Mouse (Mus musculus) lung, embryonic 15.5 days (tissue): ENCODE results near the gene Urm1. TPM values are rescaled to one million over a fixed set of nuclear protein-coding genes. Genes with fewer than 3 reads are reported as not detected.

ENCODE experiments used
- microRNA-seq: library from miRNA; unstranded; fragments of <30 nt; microRNA quantifications from one replicate; pipeline ENCODE4, GENCODE M21; 2016
- polyA plus RNA-seq: library from polyadenylated mRNA; unstranded; fragments of >200 nt; fragmentation: Nextera tagmentation; extraction: Ambion mirVana; gene quantifications from 2 replicates; pipeline ENCODE4 v1.2.1, GENCODE M21; 2015

The Urm1 gene
- polyA plus RNA-seq, 1 experiment from 2014 or later: 27.2 TPM

Small RNAs within 50 kb of the gene (microRNA-seq; reads per million reads assigned to microRNA genes)
- gene Mir219a-2 (not detected), gene Mir219b (not detected)

Other genes starting within 250 kb of the Urm1 start
- 14.2 and 15.0 TPM in 2 replicates for gene Rapgef1, start 200.4 kb upstream of the Urm1 start, polyA plus RNA-seq
- gene Gm13420, start 68.4 kb upstream of the Urm1 start, polyA plus RNA-seq: 1.7 TPM in 2 replicates
- 0.28 TPM in 1 of 2 replicates, not detected in the other for gene Gm13547, start 60.8 kb upstream of the Urm1 start, polyA plus RNA-seq
- gene Coq4, start 32.6 kb upstream of the Urm1 start, polyA plus RNA-seq: 28.3 and 30.3 TPM in 2 replicates
- 38.0 and 38.4 TPM in 2 replicates for gene Trub2, start 31.6 kb upstream of the Urm1 start, polyA plus RNA-seq
- gene Slc27a4, start 17.4 kb upstream of the Urm1 start, polyA plus RNA-seq: 14.9 and 15.4 TPM in 2 replicates
- gene Cercam, start 49.1 kb downstream of the Urm1 start, polyA plus RNA-seq: 12.2 and 12.9 TPM in 2 replicates
- gene Odf2, start 69.1 kb downstream of the Urm1 start, polyA plus RNA-seq: 55.8 and 62.3 TPM in 2 replicates
- 64.5 and 67.9 TPM in 2 replicates for gene Gle1, start 115.4 kb downstream of the Urm1 start, polyA plus RNA-seq
- 95.5 and 102 TPM in 2 replicates for gene Sptan1, start 145.5 kb downstream of the Urm1 start, polyA plus RNA-seq
- 34.0 and 34.5 TPM in 2 replicates for gene Wdr34, start 228.8 kb downstream of the Urm1 start, polyA plus RNA-seq
- 449 and 465 TPM in 2 replicates for gene Set, start 237.3 kb downstream of the Urm1 start, polyA plus RNA-seq